Mouse (Mus musculus) cortical plate, adult 2 months (tissue): ENCODE results near the gene Atp6v0a2.

Experiments
- CTCF ChIP-seq: fragments of 200-500 bp; IDR thresholded peaks from 2 replicates; pipeline ENCODE4 v1.5.1; 2011; ENCODE audit warnings: mild to moderate bottlenecking, control low read depth, low read length; ENCODE audit not compliant: insufficient read depth; ENCODE audit errors: extremely low read depth
- POLR2A ChIP-seq: fragments of 200-500 bp; IDR thresholded peaks from 2 replicates; pipeline ENCODE4 v1.6.1; 2011; ENCODE audit warnings: mild to moderate bottlenecking, low read length, control low read depth; ENCODE audit not compliant: insufficient read depth; ENCODE audit errors: extremely low read depth

- TF ChIP-seq CTCF, result no peak
- no peak for TF ChIP-seq POLR2A
Measured at GRCm38 (mm10) chr5:124718396-124718795, 90.0 kb downstream of the Atp6v0a2 start.
